Mouse (Mus musculus) heart, embryonic 15.5 days (tissue): ENCODE data around the gene B3gnt7. TPM values are rescaled to one million over a fixed set of nuclear protein-coding genes. Genes with fewer than 3 reads are reported as not detected.
A peak's percentile ranks its signal among the peaks of the same experiment; 100 is the strongest.
"Not testable (repeated sequence)": the region's sequence is repeated elsewhere in the genome, so short reads cannot be mapped to it uniquely, and the experiment has no call there.

Experiments used
- ATAC-seq: fragments of 200-750 bp; cut with Nextera tagmentation; replicated peaks from 2 replicates; pipeline ENCODE4 v1.8.0; 2017; ENCODE audit warnings: low read depth, moderate TSS enrichment; ENCODE audit not compliant: insufficient number of reproducible peaks, insufficient read depth, low FRiP score
- H3K27ac ChIP-seq: fragments of 300-500 bp; sonication (generic); 2 replicates; pipeline ENCODE4 v1.5.1; 2015; ENCODE audit warnings: mild to moderate bottlenecking, inconsistent platforms
- H3K27me3 ChIP-seq: fragments of 300-500 bp; sonication (generic); 2 replicates; pipeline ENCODE4 v1.6.1; 2015; ENCODE audit warnings: inconsistent platforms
- H3K36me3 ChIP-seq: fragments of 300-500 bp; sonication (generic); 2 replicates; pipeline ENCODE4 v1.6.1; 2015; ENCODE audit warnings: mild to moderate bottlenecking, inconsistent platforms
- H3K4me1 ChIP-seq: fragments of 300-500 bp; sonication (generic); replicated peaks from 2 replicates; pipeline ENCODE4 v1.6.1; 2015; ENCODE audit warnings: inconsistent platforms
- H3K4me2 ChIP-seq: fragments of 300-500 bp; sonication (generic); 2 replicates; pipeline ENCODE4 v1.6.1; 2015; ENCODE audit warnings: inconsistent platforms, mild to moderate bottlenecking, moderate library complexity
- H3K4me3 ChIP-seq: fragments of 300-500 bp; sonication (generic); 2 replicates; pipeline ENCODE4 v1.5.1; 2015; ENCODE audit warnings: mild to moderate bottlenecking, inconsistent platforms
- H3K9ac ChIP-seq: fragments of 300-500 bp; sonication (generic); 2 replicates; pipeline ENCODE4 v1.6.1; 2015; ENCODE audit warnings: mild to moderate bottlenecking, inconsistent platforms
- H3K9me3 ChIP-seq: fragments of 300-500 bp; sonication (generic); replicated peaks from 2 replicates; pipeline ENCODE4 v1.6.1; 2016; ENCODE audit warnings: inconsistent platforms
- WGBS: fragments of 180-500 bp; shearing (Covaris S2); methylation state at CpG from one replicate; pipeline ENCODE4 v1.1.7; 2015; ENCODE audit warnings: mixed read lengths; 5-methylcytosine and 5-hydroxymethylcytosine counted together
- polyA plus RNA-seq: library from polyadenylated mRNA; unstranded; fragments of >200 nt; fragmentation: Nextera tagmentation; extraction: Ambion mirVana; gene quantifications from 2 replicates; pipeline ENCODE4 v1.2.1, GENCODE M21; 2015

B3gnt7 gene
- polyA plus RNA-seq, 1 experiment from 2014 or later, result 2.0 TPM

- Histone ChIP-seq H3K9ac (no peak overlapping the region), H3K4me3 (no peak overlapping the region), H3K9me3 (no peaks in the 10 kb centered on the region), H3K27ac (no peak overlapping the region), H3K27me3 (no peaks in the 10 kb centered on the region), H3K4me1 (no peaks in the 10 kb centered on the region), H3K4me2 (peak overlapping the region; percentile 35; the same call in 1 of the 2 replicates), H3K36me3 (no peaks in the 10 kb centered on the region)
- ATAC-seq, result no peak
- 25% methylated on average over 15 of the region's 15 CpGs for WGBS
Observed at GRCm38 (mm10) chr1:86313772-86314125, 11.1 kb downstream of the B3gnt7 start.

DNA sequence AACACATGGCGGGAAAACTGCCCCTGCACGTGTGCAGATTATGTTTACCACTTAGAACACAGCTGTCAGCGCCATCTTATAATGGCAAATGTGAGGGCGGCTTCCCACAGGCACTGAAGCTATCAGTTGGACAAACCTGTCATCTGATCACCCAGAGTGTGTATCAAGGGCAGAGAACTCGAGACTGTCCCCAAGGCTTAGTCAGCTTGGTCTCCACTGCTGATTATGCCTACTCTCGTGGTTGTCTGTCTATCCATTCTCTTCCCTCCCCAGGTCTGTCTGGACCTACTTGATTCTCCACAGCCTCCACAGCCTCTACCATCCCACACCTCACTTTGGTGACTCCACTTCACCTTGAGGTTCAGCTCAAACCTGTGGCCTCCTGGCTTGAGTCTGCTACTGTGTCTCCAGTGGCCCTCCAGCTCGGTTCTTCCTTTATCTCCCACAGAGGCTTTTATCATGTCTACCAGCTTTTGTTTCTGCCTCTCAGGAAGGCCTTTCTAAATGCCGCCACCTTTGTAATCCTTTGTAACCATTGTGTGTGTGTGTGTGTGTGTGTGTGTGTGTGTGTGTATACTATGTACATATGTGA is 18.3 kb downstream of the B3gnt7 start:
- Histone ChIP-seq H3K27ac (no peak overlapping the region), H3K36me3 (no peaks in the 10 kb centered on the region), H3K27me3 (no peaks in the 10 kb centered on the region), H3K4me2 (no peak overlapping the region), H3K4me1 (no peaks in the 10 kb centered on the region), H3K9ac (no peak overlapping the region), H3K4me3 (no peak overlapping the region), H3K9me3 (peaks cover 3% of the 10 kb centered on the region; the same call in 1 of the 2 replicates)
- 78% methylated on average over 6 of the region's 8 CpGs for WGBS
- no peak for ATAC-seq

DNA sequence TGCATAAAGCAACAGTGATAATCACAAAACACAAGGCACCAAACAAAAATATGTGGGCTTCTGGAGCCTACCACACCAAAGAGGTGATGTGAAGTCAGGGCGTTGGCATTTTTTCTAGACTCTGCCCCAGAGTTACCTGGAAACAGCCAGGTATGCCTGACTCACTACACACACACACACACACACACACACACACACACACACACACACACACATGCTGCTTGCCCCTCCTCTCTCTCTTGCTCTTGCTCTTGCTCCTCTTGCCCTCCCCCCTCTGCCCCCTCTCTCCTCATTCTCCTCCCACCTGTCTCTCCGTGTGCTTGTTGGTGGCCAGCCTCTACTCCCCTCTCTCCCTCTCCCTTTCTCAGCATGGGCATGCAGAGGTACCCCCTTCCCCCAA is 33.7 kb downstream of the B3gnt7 start:
- no peak overlapping the region for H3K4me2 ChIP-seq
- WGBS, result 41% methylated on average over 2 of the region's 2 CpGs
- H3K9ac ChIP-seq, result no peak overlapping the region
- no peaks in the 10 kb centered on the region for H3K36me3 ChIP-seq
- no peak overlapping the region for H3K4me3 ChIP-seq
- H3K4me1 ChIP-seq, result no peaks in the 10 kb centered on the region
- no peak for ATAC-seq
- 0 out of 2 replicates have a peak, but pooled peaks cover 7% of the 10 kb centered on the region for H3K27me3 ChIP-seq
- no peak overlapping the region for H3K27ac ChIP-seq
- H3K9me3 ChIP-seq, result no peaks in the 10 kb centered on the region

DNA sequence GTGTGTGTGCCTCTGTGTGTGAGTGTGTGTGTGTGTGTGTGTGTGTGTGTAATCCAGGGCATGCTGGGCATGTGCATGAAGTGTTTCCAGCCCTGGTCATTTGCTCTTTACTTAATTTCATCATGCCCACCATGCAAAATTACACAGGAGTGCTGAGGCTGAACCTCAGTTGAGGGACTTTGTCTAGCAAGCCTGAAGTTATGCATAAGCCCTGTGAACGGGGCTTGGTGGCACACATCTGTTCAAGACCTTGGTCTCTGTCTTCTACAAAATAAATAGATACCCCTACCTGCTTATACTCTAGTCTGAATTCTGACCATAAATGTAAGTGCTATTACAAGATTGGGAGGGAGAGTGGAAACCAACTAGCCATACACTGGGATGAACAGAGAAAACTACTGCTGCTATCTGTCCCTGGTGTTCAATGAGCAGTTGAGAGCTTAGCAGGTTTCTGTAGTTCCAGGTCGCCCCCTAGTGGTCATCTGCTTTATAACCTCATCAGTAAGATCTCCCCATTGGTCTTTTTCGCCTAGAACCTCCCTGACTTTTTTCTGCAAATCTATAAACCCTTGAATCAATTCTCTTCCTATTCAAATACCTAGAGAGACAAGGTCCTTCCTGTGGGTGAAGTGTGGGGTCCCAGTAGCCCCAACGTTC is 36.7 kb downstream of the B3gnt7 start:
- no peak overlapping the region for H3K9ac ChIP-seq
- H3K27me3 ChIP-seq, result 0 out of 2 replicates have a peak, but pooled peaks cover 7% of the 10 kb centered on the region
- 30% methylated on average over 4 of the region's 4 CpGs for WGBS
- no peaks in the 10 kb centered on the region for H3K9me3 ChIP-seq
- H3K4me2 ChIP-seq, result no peak overlapping the region
- no peaks in the 10 kb centered on the region for H3K4me1 ChIP-seq
- no peak overlapping the region for H3K4me3 ChIP-seq
- ATAC-seq, result no peak
- no peak overlapping the region for H3K27ac ChIP-seq
- no peaks in the 10 kb centered on the region for H3K36me3 ChIP-seq

- not testable (repeated sequence) for ATAC-seq, H3K4me3 ChIP-seq, H3K4me1 ChIP-seq, H3K9me3 ChIP-seq, H3K9ac ChIP-seq, H3K36me3 ChIP-seq, H3K4me2 ChIP-seq, H3K27me3 ChIP-seq, H3K27ac ChIP-seq
- 89% methylated on average over 2 of the region's 2 CpGs for WGBS
Observed at GRCm38 (mm10) chr1:86341096-86341495, 38.5 kb downstream of the B3gnt7 start.

- no peak for ATAC-seq
- no peak overlapping the region for H3K4me3 ChIP-seq
- no peaks in the 10 kb centered on the region for H3K27me3 ChIP-seq
- H3K27ac ChIP-seq, result no peak overlapping the region
- H3K9me3 ChIP-seq, result no peaks in the 10 kb centered on the region
- no peak overlapping the region for H3K9ac ChIP-seq
- 89% methylated on average over 2 of the region's 2 CpGs for WGBS
- H3K4me2 ChIP-seq, result no peak overlapping the region
- H3K36me3 ChIP-seq, result 0 out of 2 replicates have a peak, but pooled peaks cover 7% of the 10 kb centered on the region
- no peaks in the 10 kb centered on the region for H3K4me1 ChIP-seq
Observed at GRCm38 (mm10) chr1:86342371-86342770, 39.7 kb downstream of the B3gnt7 start.

GRCm38 (mm10) chr1:86343087-86343645 is 40.5 kb downstream of the B3gnt7 start:
- Histone ChIP-seq H3K27ac (no peak overlapping the region), H3K4me2 (no peak overlapping the region), H3K4me1 (no peaks in the 10 kb centered on the region), H3K9me3 (no peaks in the 10 kb centered on the region), H3K36me3 (peaks cover 10% of the 10 kb centered on the region; the same call in 1 of the 2 replicates), H3K27me3 (no peaks in the 10 kb centered on the region), H3K4me3 (no peak overlapping the region), H3K9ac (no peak overlapping the region)
- ATAC-seq, result no peak
- 91% methylated on average over 1 of the region's 1 CpGs for WGBS

DNA sequence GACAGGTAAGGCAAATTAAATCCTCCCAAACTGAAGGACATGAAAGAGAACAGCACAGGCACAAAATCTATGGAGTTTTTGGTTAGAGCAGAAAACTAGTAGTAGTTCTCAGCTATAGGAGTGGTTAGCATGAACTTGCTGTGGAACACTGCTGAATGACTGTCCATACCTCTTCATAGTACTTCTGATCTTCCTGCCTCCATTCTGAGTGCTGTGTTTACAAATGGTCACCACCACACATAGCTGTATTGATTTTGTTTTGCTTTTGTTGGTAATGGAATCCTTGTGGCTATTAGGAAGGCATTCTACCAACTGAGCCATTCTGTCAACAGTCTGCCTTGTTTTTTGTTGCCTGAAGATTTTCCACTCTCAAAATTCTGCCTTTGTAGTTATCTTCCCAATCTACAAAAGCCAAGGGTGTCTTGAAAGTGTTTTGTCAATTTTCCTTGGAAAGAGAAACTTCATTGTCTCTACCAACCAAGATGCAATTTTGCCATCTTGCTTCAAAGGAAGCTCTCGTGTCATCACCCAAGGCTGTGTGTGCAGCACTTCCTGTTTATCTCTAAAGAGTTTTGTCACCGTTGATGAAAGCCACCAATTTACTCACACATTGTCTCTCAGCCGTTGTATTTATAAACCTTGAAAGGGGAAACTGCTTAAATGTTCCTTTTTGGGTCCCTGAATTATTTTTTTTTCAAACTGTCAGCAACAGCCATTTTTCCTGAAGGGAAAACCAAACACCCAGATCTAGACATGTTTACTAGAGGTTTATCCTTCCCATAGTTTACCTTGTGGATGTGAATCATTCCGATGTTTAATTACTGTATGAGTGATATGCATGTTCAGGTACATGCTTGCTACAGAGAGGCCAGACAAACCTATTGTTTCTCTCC is 41.6 kb downstream of the B3gnt7 start:
- Histone ChIP-seq H3K36me3 (peaks cover 21% of the 10 kb centered on the region), H3K4me1 (no peaks in the 10 kb centered on the region), H3K4me2 (no peak overlapping the region), H3K4me3 (no peak overlapping the region), H3K27me3 (no peaks in the 10 kb centered on the region), H3K9me3 (no peaks in the 10 kb centered on the region), H3K27ac (no peak overlapping the region), H3K9ac (no peak overlapping the region)
- 57% methylated on average over 4 of the region's 4 CpGs for WGBS
- ATAC-seq, result no peak

DNA sequence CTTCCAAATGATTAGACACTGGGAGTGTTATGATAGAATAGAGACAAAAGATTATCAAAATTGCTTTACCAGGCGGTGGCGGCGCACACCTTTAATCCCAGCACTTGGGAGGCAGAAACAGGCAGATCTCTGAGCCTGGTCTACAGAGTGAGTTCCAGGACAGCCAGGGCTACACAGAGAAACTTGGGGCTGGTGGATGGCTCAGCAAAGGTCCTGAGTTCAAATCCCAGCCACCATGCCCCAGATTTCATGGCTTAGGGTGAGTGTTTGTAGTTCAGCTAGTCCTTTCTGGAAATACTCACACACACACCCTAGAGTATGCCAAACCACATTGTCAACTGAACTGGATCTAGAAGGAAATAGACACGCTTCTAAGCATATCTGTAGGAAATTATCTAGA is 42.4 kb downstream of the B3gnt7 start:
- Histone ChIP-seq H3K9me3 (no peaks in the 10 kb centered on the region), H3K27me3 (no peaks in the 10 kb centered on the region), H3K4me1 (no peaks in the 10 kb centered on the region), H3K4me3 (no peak overlapping the region), H3K9ac (no peak overlapping the region), H3K27ac (no peak overlapping the region), H3K4me2 (no peak overlapping the region), H3K36me3 (peaks cover 29% of the 10 kb centered on the region)
- 84% methylated on average over 4 of the region's 4 CpGs for WGBS
- no peak for ATAC-seq

- Histone ChIP-seq H3K9me3 (no peaks in the 10 kb centered on the region), H3K4me2 (no peak overlapping the region), H3K4me1 (no peaks in the 10 kb centered on the region), H3K27me3 (no peaks in the 10 kb centered on the region), H3K9ac (no peak overlapping the region), H3K27ac (no peak overlapping the region), H3K36me3 (peaks cover 38% of the 10 kb centered on the region), H3K4me3 (no peak overlapping the region)
- WGBS, result 87% methylated on average over 4 of the region's 4 CpGs
- no peak for ATAC-seq
Observed at GRCm38 (mm10) chr1:86345956-86346355, 43.3 kb downstream of the B3gnt7 start.
